Mouse (Mus musculus) lung, embryonic 14.5 days (tissue): Measurements from ENCODE around the gene Chga. TPM values are rescaled to one million over a fixed set of nuclear protein-coding genes. Genes with fewer than 3 reads are reported as not detected.

ENCODE experiments used
- ATAC-seq: fragments of 200-750 bp; cut with Nextera tagmentation; 2 replicates; pipeline ENCODE4 v1.8.0; 2017; ENCODE audit warnings: mild to moderate bottlenecking, moderate TSS enrichment, moderate library complexity; ENCODE audit not compliant: insufficient read depth
- DNase-seq: peaks from one replicate; pipeline ENCODE4 v3.0.0-alpha.2; 2015
- H3K27ac ChIP-seq: fragments of 300-500 bp; sonication (generic); 2 replicates; pipeline ENCODE4 v1.5.1; 2014; ENCODE audit warnings: low read depth, mild to moderate bottlenecking, moderate library complexity
- H3K27me3 ChIP-seq: fragments of 300-500 bp; sonication (generic); 2 replicates; pipeline ENCODE4 v1.6.1; 2014; ENCODE audit warnings: low read length, control low read depth; ENCODE audit not compliant: insufficient read depth
- H3K36me3 ChIP-seq: fragments of 300-500 bp; sonication (generic); 2 replicates; pipeline ENCODE4 v1.6.1; 2014; ENCODE audit warnings: control low read depth; ENCODE audit not compliant: insufficient read depth
- H3K4me1 ChIP-seq: fragments of 300-500 bp; sonication (generic); 2 replicates; pipeline ENCODE4 v1.6.1; 2014; ENCODE audit warnings: antibody characterized with exemption, control low read depth; ENCODE audit not compliant: insufficient read depth
- H3K4me2 ChIP-seq: fragments of 300-500 bp; sonication (generic); 2 replicates; pipeline ENCODE4 v1.6.1; 2014; ENCODE audit warnings: mild to moderate bottlenecking
- H3K4me3 ChIP-seq: fragments of 300-500 bp; sonication (generic); 2 replicates; pipeline ENCODE4 v1.5.1; 2014; ENCODE audit warnings: low read depth, low read length
- H3K9ac ChIP-seq: fragments of 300-500 bp; sonication (generic); 2 replicates; pipeline ENCODE4 v1.6.1; 2014
- H3K9me3 ChIP-seq: fragments of 300-500 bp; sonication (generic); 2 replicates; pipeline ENCODE4 v1.6.1; 2016; ENCODE audit warnings: low read depth, low read length, control low read depth
- CTCF ChIP-seq: IDR thresholded peaks from 2 replicates; pipeline ENCODE4 v1.5.1; 2016; ENCODE audit warnings: antibody characterized with exemption, low read depth
- WGBS: fragments of 180-500 bp; shearing (Covaris S2); extraction: QIAGEN DNeasy Blood & Tissue Kit; methylation state at CpG from one replicate; pipeline ENCODE4 v1.1.7; 2014; 5-methylcytosine and 5-hydroxymethylcytosine counted together
- polyA plus RNA-seq: library from polyadenylated mRNA; unstranded; fragments of >200 nt; fragmentation: Nextera tagmentation; extraction: Ambion mirVana; gene quantifications from 2 replicates; pipeline ENCODE4 v1.2.1, GENCODE M21; 2014

The Chga gene
- polyA plus RNA-seq, 1 experiment from 2014 or later: 0.43 TPM

DNA sequence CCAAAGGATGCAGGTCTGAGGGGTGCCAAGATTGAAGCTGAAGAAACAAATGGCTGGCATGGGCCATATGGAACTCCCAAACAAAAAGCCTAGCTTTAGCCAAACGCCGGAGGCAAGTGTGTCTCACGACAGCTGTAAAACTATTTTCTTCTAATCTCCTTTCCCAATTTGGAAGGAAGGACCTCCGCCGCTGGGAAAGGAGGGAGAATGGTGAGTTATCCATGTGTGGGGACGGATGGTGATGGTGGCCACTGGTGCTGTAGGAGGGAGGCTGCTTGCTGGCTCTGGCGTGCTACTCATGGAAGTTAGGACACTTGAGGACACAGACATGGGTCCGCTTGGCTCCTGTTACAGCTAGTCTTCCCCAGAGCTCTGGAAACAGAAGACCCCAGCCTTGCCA lies 14.5 kb upstream of the Chga start:
- H3K9ac ChIP-seq: no peak overlapping the region

DNA sequence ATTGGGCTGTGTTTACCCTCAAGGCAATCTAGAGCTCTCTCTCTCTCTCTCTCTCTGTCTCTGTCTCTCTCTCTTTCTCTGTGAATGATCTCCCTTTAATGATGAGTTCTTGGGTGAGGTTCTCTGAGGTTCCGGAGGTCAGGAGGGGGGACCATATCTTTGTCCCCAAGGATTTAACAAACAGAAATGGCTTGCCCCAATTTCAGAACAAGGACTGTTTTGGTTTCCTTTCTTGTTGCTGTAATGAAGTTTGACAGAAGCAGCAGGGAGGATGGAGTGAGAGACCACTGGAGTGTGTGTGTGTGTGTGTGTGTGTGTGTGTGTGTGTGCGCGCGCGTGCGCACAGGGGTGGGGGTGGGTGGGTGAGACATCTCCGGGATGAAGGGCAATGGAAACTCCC lies 13.6 kb upstream of the Chga start:
- no peaks in the 10 kb centered on the region for H3K27me3 ChIP-seq
- TF ChIP-seq CTCF: no peak
- H3K9me3 ChIP-seq: no peaks in the 10 kb centered on the region
- 90% methylated on average over 7 of the region's 7 CpGs for WGBS
- no peak overlapping the region for H3K4me3 ChIP-seq
- no peak overlapping the region for H3K9ac ChIP-seq
- no peak overlapping the region for H3K27ac ChIP-seq
- DNase-seq: no peak
- ATAC-seq: no peak
- H3K4me1 ChIP-seq: no peaks in the 10 kb centered on the region
- no peak overlapping the region for H3K4me2 ChIP-seq
- no peaks in the 10 kb centered on the region for H3K36me3 ChIP-seq

More for the DNA sequence above, 14.5 kb upstream of the Chga start:
- H3K27ac ChIP-seq: no peak overlapping the region
- ATAC-seq (no peak), DNase-seq (no peak)
- no peak overlapping the region for H3K4me3 ChIP-seq
- no peak for TF ChIP-seq CTCF
- H3K36me3 ChIP-seq: no peaks in the 10 kb centered on the region
- no peaks in the 10 kb centered on the region for H3K9me3 ChIP-seq
- H3K4me2 ChIP-seq: no peak overlapping the region
- WGBS: 66% methylated on average over 8 of the region's 8 CpGs
- H3K4me1 ChIP-seq: no peaks in the 10 kb centered on the region
- no peaks in the 10 kb centered on the region for H3K27me3 ChIP-seq

DNA sequence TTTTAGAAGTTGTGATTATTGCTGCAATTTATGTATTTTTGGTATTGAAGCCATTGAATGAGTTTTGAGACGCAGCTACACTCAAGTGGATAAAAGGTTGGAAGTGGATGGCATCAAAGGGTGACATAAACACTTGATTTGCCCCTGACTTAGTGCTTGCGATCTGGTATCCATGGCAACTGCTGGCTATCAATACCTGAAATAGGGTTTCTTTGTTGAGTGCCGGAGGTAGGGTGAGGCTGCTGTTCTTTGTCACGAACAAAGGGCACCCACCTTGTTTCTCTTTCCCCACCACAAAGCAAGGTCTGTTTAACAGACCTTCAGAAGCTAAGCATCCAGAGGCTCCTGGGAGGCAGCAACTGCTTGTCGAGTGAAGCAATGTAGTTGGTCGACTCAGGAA lies 9.6 kb upstream of the Chga start:
- Histone ChIP-seq H3K4me1 (no peaks in the 10 kb centered on the region), H3K4me3 (no peak overlapping the region), H3K9ac (no peak overlapping the region), H3K27ac (no peak overlapping the region), H3K4me2 (no peak overlapping the region), H3K27me3 (no peaks in the 10 kb centered on the region), H3K36me3 (no peaks in the 10 kb centered on the region), H3K9me3 (no peaks in the 10 kb centered on the region)
- 48% methylated on average over 6 of the region's 6 CpGs for WGBS
- no peak for TF ChIP-seq CTCF
- DNase-seq (no peak), ATAC-seq (no peak)

DNA sequence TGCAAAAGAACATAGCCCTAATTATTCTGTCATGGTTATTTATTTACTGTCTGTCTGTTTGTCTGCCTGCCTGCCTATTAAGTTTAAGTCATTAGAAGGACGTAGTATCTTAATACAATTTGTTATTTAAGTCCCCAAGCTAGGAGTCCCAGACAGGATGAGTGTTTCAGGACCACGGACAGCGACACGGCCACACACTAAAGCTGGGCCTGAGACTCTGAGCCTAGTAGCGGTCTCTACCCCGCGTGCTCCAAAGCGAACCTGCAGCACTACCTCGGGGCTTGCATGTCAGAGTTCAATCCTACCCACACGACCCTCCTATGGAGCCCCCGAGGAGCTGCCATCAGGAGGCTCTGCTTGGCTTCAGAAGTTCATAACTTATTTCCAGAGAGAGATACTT lies 4.2 kb upstream of the Chga start:
- peak; percentile 95 for DNase-seq
- Histone ChIP-seq H3K27ac (no peak overlapping the region), H3K36me3 (no peaks in the 10 kb centered on the region), H3K4me3 (no peak overlapping the region), H3K27me3 (peaks cover 21% of the 10 kb centered on the region), H3K9ac (no peak overlapping the region), H3K9me3 (no peaks in the 10 kb centered on the region), H3K4me1 (no peaks in the 10 kb centered on the region), H3K4me2 (no peak overlapping the region)
- no peak for TF ChIP-seq CTCF
- peak; percentile 70; the same call in 1 of the 2 replicates for ATAC-seq
- 1% methylated on average over 11 of the region's 11 CpGs for WGBS

DNA sequence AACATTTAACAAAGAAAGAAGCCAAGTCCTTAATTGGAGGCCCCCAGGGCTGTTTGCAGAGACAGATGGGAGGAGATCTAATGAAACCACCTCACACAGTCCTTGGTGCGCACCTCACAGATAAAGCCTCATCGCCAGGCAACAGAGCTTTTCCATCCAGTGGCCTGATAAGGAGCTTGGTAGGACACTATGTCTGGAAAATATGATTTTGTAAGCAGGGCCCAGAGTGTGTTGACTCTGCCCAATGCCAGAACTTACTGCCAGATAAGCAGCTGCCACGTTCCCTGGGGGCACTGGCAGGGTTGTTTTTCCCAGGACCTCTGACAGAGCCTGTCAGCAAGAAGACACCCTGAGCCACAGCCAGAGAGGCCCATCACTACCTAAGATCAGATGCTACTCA lies 3.6 kb upstream of the Chga start:
- H3K4me2 ChIP-seq: no peak overlapping the region
- no peaks in the 10 kb centered on the region for H3K36me3 ChIP-seq
- H3K4me3 ChIP-seq: no peak overlapping the region
- H3K4me1 ChIP-seq: no peaks in the 10 kb centered on the region
- WGBS: 77% methylated on average over 3 of the region's 3 CpGs
- H3K9me3 ChIP-seq: no peaks in the 10 kb centered on the region
- H3K27me3 ChIP-seq: peaks cover 21% of the 10 kb centered on the region
- no peak for ATAC-seq
- DNase-seq: no peak
- TF ChIP-seq CTCF: no peak
- H3K27ac ChIP-seq: no peak overlapping the region
- no peak overlapping the region for H3K9ac ChIP-seq

DNA sequence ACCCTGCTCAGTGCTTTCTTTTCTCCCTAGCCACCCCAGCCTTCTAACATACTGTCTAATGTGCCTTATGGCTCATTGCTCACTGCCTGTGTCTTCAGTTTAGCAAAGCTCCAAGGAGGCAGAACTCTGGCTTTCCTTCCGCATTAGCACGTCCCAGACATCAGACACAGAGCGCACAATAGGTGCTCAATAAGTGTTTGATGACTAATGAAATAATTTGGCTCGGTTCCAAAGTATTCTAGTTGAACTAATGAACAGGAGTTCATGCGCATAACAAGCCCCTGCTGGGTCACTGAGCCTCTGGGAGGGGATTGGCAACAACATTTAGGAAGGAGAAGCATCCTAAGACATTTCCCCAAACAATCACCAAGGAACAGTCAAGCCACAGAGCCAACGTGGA lies 2.8 kb upstream of the Chga start:
- WGBS: 60% methylated on average over 6 of the region's 6 CpGs
- no peak for TF ChIP-seq CTCF
- Histone ChIP-seq H3K4me2 (no peak overlapping the region), H3K4me1 (no peaks in the 10 kb centered on the region), H3K27me3 (peaks cover 21% of the 10 kb centered on the region), H3K36me3 (no peaks in the 10 kb centered on the region), H3K9ac (no peak overlapping the region), H3K4me3 (no peak overlapping the region), H3K27ac (no peak overlapping the region), H3K9me3 (no peaks in the 10 kb centered on the region)
- ATAC-seq (no peak), DNase-seq (no peak)

DNA sequence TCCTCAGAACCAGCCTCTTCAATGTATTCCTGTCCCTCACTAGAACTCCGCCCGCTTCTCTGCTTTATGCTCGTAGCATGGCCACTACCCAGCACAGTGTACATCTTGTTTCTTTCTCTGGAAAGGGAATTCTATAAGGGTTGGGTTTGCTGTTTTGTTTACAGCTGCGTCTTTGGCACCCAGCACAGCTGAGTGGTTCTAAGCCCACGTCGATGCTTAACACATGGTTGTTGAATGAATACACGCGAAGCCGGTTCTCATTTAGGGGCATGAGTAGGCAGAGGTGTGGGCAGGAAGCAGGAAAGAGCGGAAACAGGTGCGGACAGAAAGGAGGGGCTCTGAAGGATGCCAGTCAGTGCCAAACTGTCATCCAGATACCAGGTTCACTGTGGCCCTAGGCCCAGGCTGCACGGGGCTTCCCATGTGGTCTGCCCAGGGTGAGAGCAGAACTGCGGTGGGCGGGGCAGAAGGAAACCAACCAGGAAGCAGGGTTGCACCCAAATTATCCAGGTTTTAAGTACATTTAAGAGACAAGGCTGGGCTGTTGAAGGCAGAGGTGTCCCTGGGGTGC lies 979 bp upstream of the Chga start:
- Histone ChIP-seq H3K36me3 (no peaks in the 10 kb centered on the region), H3K27me3 (peaks cover 21% of the 10 kb centered on the region), H3K27ac (no peak overlapping the region), H3K4me1 (no peaks in the 10 kb centered on the region), H3K9me3 (no peaks in the 10 kb centered on the region), H3K9ac (no peak overlapping the region), H3K4me3 (no peak overlapping the region), H3K4me2 (no peak overlapping the region)
- 66% methylated on average over 14 of the region's 14 CpGs for WGBS
- TF ChIP-seq CTCF: no peak
- DNase-seq (no peak), ATAC-seq (no peak)

DNA sequence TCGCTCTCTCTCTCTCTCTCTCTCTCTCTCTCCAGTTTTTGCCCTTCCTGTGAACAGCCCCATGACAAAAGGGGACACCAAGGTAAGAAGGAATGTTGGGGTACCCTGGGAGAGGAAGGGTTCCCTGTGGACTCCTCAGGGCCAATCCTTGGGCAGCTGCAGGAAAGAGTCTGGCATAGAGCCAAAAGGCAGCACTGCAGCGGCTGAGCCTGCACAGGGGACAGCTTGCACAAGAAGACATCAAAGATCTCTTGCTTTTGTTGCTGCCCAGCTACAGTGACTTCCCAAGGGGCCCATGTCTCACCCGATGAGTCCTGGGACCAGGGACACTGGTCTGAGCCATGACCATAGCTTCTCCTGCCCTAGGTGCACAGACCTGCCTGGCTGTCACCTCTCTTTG lies 1.1 kb downstream of the Chga start:
- no peaks in the 10 kb centered on the region for H3K36me3 ChIP-seq
- H3K4me3 ChIP-seq: no peak overlapping the region
- H3K9ac ChIP-seq: no peak overlapping the region
- ATAC-seq: no peak
- TF ChIP-seq CTCF: no peak
- peaks cover 21% of the 10 kb centered on the region for H3K27me3 ChIP-seq
- H3K4me2 ChIP-seq: no peak overlapping the region
- WGBS: 69% methylated on average over 3 of the region's 3 CpGs
- H3K4me1 ChIP-seq: no peaks in the 10 kb centered on the region
- no peaks in the 10 kb centered on the region for H3K9me3 ChIP-seq
- DNase-seq: peak; percentile 51
- no peak overlapping the region for H3K27ac ChIP-seq
